Mouse (Mus musculus) brain, embryonic 14.5 days (tissue): ENCODE results near the gene Cacna1d.

Experiments used
- CTCF ChIP-seq: fragments of 200-500 bp; IDR thresholded peaks from 2 replicates; pipeline ENCODE4 v1.5.1; 2012; ENCODE audit warnings: inconsistent platforms, mild to moderate bottlenecking, moderate library complexity, borderline replicate concordance; ENCODE audit not compliant: insufficient read depth, insufficient read length; ENCODE audit errors: extremely low read depth
- POLR2A ChIP-seq: fragments of 200-500 bp; IDR thresholded peaks from 2 replicates; pipeline ENCODE4 v1.6.1; 2012; ENCODE audit warnings: mild to moderate bottlenecking, inconsistent platforms, borderline replicate concordance; ENCODE audit not compliant: poor library complexity, insufficient read depth, insufficient read length, severe bottlenecking; ENCODE audit errors: extremely low read depth

GRCm38 (mm10) chr14:30327051-30327450 is 164.2 kb downstream of the Cacna1d start:
- TF ChIP-seq POLR2A: no peak
- no peak for TF ChIP-seq CTCF
